Mouse (Mus musculus) brain, adult 2 months (tissue): ENCODE results near the gene Ppm1h.

Experiments used
- DNase-seq: peaks from one replicate; pipeline ENCODE4 v3.0.0; 2011; ENCODE audit warnings: low read depth, low spot score

Gene Ppm1h

GRCm38 (mm10) chr10:122704901-122705300, 26.3 kb downstream of the Ppm1h start:
- DNase-seq: no peak

- peak; percentile 43 for DNase-seq
Observed at GRCm38 (mm10) chr10:122705457-122705856, 26.9 kb downstream of the Ppm1h start.

GRCm38 (mm10) chr10:122711381-122711811, 32.8 kb downstream of the Ppm1h start:
- no peak for DNase-seq

GRCm38 (mm10) chr10:122712307-122712706, 33.7 kb downstream of the Ppm1h start:
- DNase-seq: no peak

- peak; percentile 87 for DNase-seq
Observed at GRCm38 (mm10) chr10:122715856-122716255, 37.3 kb downstream of the Ppm1h start.

DNA sequence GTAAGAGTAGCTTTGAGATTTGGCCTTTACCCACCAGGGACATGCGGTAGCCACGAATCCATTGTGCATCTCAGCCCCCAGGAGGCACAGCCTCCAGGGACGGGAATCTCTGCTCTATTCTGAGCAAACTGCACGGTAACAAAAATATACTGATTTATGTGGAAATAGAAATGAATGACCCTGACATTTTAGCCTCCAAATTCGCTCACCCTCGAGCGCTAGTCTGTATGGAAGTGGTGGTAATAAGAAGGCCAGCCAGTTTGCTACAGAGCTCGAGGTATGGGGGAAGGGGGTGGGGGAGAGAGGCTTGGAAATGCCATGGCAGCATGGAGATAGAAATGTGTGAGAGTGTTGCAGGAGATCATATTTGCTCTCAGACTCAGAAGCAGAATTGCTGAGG, 37.7 kb downstream of the Ppm1h start:
- peak; percentile 37 for DNase-seq

GRCm38 (mm10) chr10:122716739-122717474, 38.3 kb downstream of the Ppm1h start:
- peak; percentile 72 for DNase-seq

DNA sequence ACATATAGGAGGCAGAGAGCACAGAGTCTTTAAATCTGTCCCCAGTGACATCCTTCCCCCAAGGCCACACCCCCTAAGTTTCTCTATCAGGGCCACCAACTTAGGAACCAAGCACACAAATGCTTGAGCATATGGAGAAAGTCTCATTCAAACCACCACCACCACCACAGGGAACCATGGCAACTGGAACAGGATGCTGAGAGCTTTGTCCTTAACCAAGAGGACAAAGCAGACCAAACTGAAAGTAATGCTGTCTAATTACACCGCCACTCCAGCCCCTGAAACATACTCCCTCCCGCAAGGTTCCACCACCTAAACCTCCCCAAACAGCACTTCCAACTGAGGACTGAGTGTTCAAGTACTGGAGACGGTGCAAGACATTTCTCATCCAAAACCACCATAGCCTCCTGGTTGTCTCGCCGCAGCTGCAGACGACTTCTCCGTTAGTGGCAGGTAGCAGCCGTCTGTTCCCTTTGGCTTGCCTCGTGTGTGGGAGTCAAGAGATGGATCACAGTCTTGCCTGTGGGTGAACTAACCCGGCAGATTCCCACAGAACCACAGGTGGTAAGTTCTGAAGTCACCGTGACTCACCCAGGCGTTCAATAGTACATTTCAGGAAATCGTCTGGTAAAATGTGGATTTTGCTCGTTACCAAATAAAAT, 39.3 kb downstream of the Ppm1h start:
- DNase-seq: peak; percentile 95

GRCm38 (mm10) chr10:122718951-122719350, 40.4 kb downstream of the Ppm1h start:
- DNase-seq: no peak

GRCm38 (mm10) chr10:122722111-122722510, 43.5 kb downstream of the Ppm1h start:
- no peak for DNase-seq

- DNase-seq: peak; percentile 91
Observed at GRCm38 (mm10) chr10:122724692-122725091, 46.1 kb downstream of the Ppm1h start.

DNA sequence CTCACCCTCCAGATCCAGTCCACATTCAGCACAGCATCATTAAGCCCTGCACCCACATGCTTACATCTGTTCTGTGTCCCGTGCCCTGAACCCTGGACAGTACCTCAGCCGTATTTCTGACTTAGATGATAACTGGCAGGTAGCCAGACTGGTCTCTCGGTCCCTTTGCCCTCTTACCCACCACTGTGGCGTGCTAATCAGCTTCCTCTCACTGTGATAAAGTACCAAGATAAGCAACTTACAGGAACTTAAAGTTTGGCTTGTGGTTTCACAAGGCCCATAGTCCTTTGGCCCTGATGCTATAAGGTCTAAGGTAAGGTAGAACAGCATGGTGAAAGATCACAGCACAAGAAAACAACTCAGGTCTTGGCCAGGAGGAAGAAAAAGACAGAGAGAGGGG, 48.7 kb downstream of the Ppm1h start:
- DNase-seq: no peak

GRCm38 (mm10) chr10:122728172-122728571, 49.6 kb downstream of the Ppm1h start:
- DNase-seq: peak; percentile 27

DNA sequence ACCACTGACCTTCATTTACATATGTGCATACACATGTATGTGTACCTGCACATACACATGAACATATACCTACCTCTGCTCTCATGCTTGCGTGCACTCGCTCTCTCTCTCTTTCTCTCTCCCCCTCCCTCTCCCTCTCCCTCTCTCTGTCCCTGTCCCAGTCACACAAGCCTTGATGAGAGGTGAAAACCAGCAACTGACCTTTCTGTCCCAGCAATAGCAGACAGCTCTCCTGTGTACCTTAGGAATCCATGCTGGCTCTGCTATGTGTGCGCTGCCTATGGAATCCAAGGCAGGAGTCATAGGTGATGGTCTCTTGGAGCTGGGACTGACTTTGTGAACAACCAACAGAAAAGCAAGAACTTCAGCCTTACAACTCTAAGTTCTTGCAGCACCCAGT, 53.6 kb downstream of the Ppm1h start:
- DNase-seq: no peak

GRCm38 (mm10) chr10:122734521-122734920, 56.0 kb downstream of the Ppm1h start:
- no peak for DNase-seq

GRCm38 (mm10) chr10:122735284-122735784, 56.8 kb downstream of the Ppm1h start:
- DNase-seq: no peak

- no peak for DNase-seq
Observed at GRCm38 (mm10) chr10:122736835-122737234, 58.3 kb downstream of the Ppm1h start.

DNA sequence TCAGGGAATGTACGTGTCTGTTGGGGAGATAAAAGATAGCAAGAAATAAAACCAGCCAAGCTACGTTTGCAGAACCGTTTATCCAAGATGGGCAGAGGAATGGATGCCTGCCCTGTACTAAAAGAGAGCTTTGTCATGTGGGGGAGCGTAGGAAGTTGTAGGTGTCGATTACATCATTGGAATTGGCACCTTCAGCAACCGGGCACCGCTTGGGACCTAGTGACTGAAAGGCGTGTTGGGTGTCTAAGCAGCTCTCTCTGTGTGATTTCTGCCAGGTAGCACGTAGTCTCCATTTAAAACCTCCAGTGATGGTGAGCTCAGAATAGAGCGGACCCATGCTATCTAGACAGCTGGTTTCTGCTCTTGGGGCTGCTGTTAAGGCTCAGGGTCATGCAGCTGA, 60.0 kb downstream of the Ppm1h start:
- peak; percentile 78 for DNase-seq

DNA sequence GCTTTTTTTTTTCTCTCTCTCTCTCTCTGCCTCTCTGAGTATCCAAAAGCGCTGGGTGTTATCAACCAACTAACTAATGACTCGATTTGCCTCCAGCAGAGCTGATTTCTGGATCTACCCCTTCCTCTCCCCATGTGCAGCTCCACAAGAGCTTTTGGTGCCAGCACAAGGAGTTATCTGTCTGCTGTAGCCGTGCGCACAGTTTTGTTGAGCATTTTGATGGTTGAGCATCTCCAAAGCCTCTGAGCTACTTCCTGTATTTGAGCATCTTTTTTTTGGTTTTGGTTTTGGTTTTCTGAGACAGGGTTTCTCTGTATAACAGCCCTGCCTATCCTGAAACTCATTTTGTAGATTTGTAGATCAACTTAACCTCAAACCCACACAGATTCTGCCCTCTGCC, 60.5 kb downstream of the Ppm1h start:
- peak; percentile 29 for DNase-seq

DNA sequence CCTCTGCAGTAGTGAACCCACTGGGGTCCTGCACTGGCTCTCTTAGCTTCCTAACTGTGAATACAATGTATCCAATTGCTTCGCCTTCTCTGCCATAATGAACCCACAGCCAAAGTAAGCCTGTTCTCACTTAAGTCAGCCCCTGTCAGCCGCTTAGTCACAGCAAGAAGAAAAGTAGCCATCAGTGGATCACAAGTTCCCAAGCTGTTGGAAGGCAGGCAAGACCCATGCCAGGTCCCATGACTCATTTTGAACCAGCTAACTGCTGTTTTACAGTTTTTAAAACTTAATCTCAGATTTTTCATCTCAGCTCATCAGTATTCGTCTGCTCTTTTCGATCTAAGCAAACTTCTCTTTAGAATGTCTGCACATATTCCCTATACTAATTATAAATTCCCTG, 61.6 kb downstream of the Ppm1h start:
- DNase-seq: peak; percentile 66

- peak; percentile 71 for DNase-seq
Observed at GRCm38 (mm10) chr10:122741191-122741590, 62.6 kb downstream of the Ppm1h start.

DNA sequence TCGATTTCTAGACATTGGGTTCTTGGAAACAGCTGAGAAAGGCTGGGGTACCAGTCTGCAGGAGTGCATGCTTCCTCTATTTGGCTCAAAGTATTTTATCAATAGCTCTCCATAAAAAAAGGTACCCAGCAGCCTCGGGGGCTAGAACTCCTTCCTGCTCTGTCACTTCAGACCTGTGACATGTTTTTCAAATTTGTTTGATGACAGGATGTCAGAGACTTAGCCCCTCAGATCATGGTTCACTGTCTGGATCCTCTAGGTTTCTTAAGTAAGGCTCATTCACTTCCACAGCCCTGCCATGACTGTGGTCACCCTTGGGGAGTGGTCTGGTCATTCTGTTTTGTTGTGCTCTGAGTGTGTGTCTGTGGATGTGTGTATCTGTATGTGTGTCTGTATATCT, 63.6 kb downstream of the Ppm1h start:
- no peak for DNase-seq

DNA sequence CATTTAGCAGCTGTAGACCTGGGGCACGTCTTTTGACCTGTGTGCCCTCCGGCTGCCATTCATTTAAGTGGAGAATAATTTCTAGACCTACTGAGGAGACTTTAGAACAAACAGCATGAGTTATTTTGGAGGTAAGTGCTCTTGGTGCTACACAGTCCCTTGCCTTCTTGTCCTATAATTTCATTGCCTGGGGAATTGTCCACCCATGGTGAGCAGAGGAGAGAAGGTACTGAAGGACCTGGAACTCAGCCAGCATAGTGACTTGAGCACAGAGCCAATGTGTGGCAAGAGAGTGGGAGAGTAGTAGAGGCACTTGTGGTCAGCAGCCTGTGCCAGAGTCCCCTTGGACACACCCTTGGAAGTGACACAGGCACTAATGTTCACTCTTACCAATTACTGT, 64.8 kb downstream of the Ppm1h start:
- no peak for DNase-seq
